Mouse (Mus musculus): ENCODE measurements around the gene Olfr498.

DNA sequence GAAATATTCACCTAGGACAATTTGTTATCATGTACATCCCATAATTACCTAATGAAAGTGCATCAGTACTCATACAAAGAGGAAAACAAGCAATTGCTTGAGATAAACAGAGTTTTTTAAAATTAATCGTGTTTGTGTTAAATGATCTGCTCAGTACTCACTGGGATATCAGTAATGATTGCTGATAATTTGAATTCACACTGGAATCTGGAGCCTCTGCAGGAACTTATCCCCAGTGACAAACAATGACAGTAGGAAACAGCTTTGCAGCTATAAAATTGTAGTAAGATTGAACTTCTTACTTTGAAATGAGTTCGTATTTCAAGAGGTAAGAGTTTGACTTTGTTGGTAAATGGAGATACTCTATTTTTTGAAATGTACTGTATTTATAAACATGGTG is 45.0 kb upstream of the Olfr498 start, which contains the start of gene Olfr497:
- no peak for TF ChIP-seq USF1 (IDR thresholded peaks at IDR 0.05; ENCODE audit: low read depth, low read length)
- TF ChIP-seq EP300 (IDR thresholded peaks at IDR 0.05; ENCODE audit: low read depth in 1 of 2, low read length in 2 of 2), result no peak
- no peak for TF ChIP-seq TCF12 (IDR thresholded peaks at IDR 0.05; ENCODE audit: low read depth, low read length)
- TF ChIP-seq GATA1 (IDR thresholded peaks at IDR 0.05; ENCODE audit: low read depth, low read length), result no peak
- TF ChIP-seq CTCF (IDR thresholded peaks at IDR 0.05 in 2 of 3, conservative IDR thresholded peaks at IDR 0.05 in 1 of 3; ENCODE audit: control insufficient read depth in 1 of 3, insufficient read depth in 1 of 3, low read depth in 2 of 3, low read length in 3 of 3, poor library complexity in 1 of 3, severe bottlenecking in 1 of 3), result no peak
- TF ChIP-seq TBP (IDR thresholded peaks at IDR 0.05; ENCODE audit: low read depth, low read length), result no peak

Measured in MEL (cell line).